In genomic region chr17:47597838-47598579, GRCm38 (mm10) we compare ENCODE assay signal across 8 mouse cellular contexts. TPM values are rescaled to one million over a fixed set of nuclear protein-coding genes. Genes with fewer than 3 reads are reported as not detected.
A peak's percentile ranks its signal among the peaks of the same experiment; 100 is the strongest.
DNase-seq lines count a peak whose midpoint lies in the region; ATAC-seq and TF ChIP-seq lines count a peak whose summit lies in the region.

No protein-coding gene starts in this region.

- intact Hi-C loops in gastrocnemius, postnatal 14 days (cut with DNase I; ENCODE audit: low total_unique reads): no loop called here

- WGBS in cerebellum, adult 2 months: 13% methylated on average over 10 of the region's 10 CpGs
- 20% methylated on average over 10 of the region's 10 CpGs for WGBS in heart, embryonic 11.5 days (ENCODE audit: insufficient replicate concordance)
- 23% methylated on average over 10 of the region's 10 CpGs for WGBS in limb, embryonic 13.5 days
- 21% methylated on average over 10 of the region's 10 CpGs for WGBS in midbrain, embryonic 16.5 days

- DNase-seq in gastrocnemius, postnatal 14 days: peak; percentile 46
- DNase-seq in gastrocnemius, adult 8-10 months (ENCODE audit: low spot score in 2 of 2): no peak
- peak; percentile 22 to 48 for DNase-seq in cerebellum, adult 2 months
- DNase-seq in thymus, postnatal 14 days: peak; percentile 70

- peak; percentile 58 for TF ChIP-seq CTCF in ES-Bruce4 (IDR thresholded peaks at IDR 0.05; ENCODE audit: low read depth, low read length)
- peak; percentile 58 for TF ChIP-seq CTCF in cerebellum, adult 2 months (IDR thresholded peaks at IDR 0.05; ENCODE audit: borderline replicate concordance, insufficient read depth, low read depth, low read length)

- peaks cover 30% of the 10 kb centered on the region for H3K36me3 ChIP-seq in ES-Bruce4 (ENCODE audit: control insufficient read depth, insufficient read depth, low read length, poor library complexity, severe bottlenecking)
- H3K36me3 ChIP-seq in heart, embryonic 11.5 days (ENCODE audit: control insufficient read depth, insufficient read depth, low read length): peaks cover 30% of the 10 kb centered on the region
- peaks cover 63% of the 10 kb centered on the region for H3K36me3 ChIP-seq in limb, embryonic 13.5 days
- peaks cover 20% of the 10 kb centered on the region for H3K36me3 ChIP-seq in midbrain, embryonic 16.5 days (ENCODE audit: control insufficient read depth, insufficient read depth, low read length)

- peak overlapping the region; percentile 23; the same call in 1 of the 2 replicates for H3K9ac ChIP-seq in ES-Bruce4 (ENCODE audit: low read depth, poor library complexity, severe bottlenecking)
- H3K9ac ChIP-seq in heart, embryonic 11.5 days (ENCODE audit: low read depth, low read length): peak overlapping the region; percentile 97
- H3K9ac ChIP-seq in limb, embryonic 13.5 days: peak overlapping the region; percentile 96
- no peak overlapping the region; the same call in 1 of the 2 replicates for H3K9ac ChIP-seq in midbrain, embryonic 16.5 days (ENCODE audit: low read depth, low read length)

- no peaks in the 10 kb centered on the region for H3K9me3 ChIP-seq in ES-Bruce4 (replicated peaks; ENCODE audit: control insufficient read depth, insufficient read depth, low read length, poor library complexity, severe bottlenecking)
- no peaks in the 10 kb centered on the region for H3K9me3 ChIP-seq in heart, embryonic 11.5 days (replicated peaks; ENCODE audit: control insufficient read depth, low read length)
- no peaks in the 10 kb centered on the region for H3K9me3 ChIP-seq in limb, embryonic 13.5 days
- no peaks in the 10 kb centered on the region for H3K9me3 ChIP-seq in midbrain, embryonic 16.5 days (replicated peaks; ENCODE audit: control insufficient read depth, low read length, poor library complexity, severe bottlenecking)

- ATAC-seq in heart, embryonic 11.5 days (replicated peaks; ENCODE audit: insufficient number of reproducible peaks, low FRiP score, low TSS enrichment): peak; percentile 36
- ATAC-seq in limb, embryonic 13.5 days (ENCODE audit: low FRiP score, low read depth): no peak
- ATAC-seq in midbrain, embryonic 16.5 days: no peak

- TF ChIP-seq POLR2A in ES-Bruce4 (IDR thresholded peaks at IDR 0.05; ENCODE audit: insufficient read depth, low read length): no peak
- TF ChIP-seq POLR2A in cerebellum, adult 2 months (IDR thresholded peaks at IDR 0.05; ENCODE audit: borderline replicate concordance, insufficient read depth, low read length): no peak

- H3K27me3 ChIP-seq in ES-Bruce4 (ENCODE audit: control insufficient read depth, insufficient read depth, low read length, poor library complexity, severe bottlenecking): no peaks in the 10 kb centered on the region
- no peaks in the 10 kb centered on the region for H3K27me3 ChIP-seq in cerebellum, adult 2 months (ENCODE audit: control insufficient read depth, insufficient read depth, low read length)
- no peaks in the 10 kb centered on the region for H3K27me3 ChIP-seq in heart, embryonic 11.5 days (ENCODE audit: control insufficient read depth, insufficient read depth, low read length)
- no peaks in the 10 kb centered on the region for H3K27me3 ChIP-seq in limb, embryonic 13.5 days
- H3K27me3 ChIP-seq in midbrain, embryonic 16.5 days (ENCODE audit: control insufficient read depth, insufficient read depth, low read depth, low read length): no peaks in the 10 kb centered on the region

- peak overlapping the region; percentile 96 for H3K4me2 ChIP-seq in heart, embryonic 11.5 days
- H3K4me2 ChIP-seq in limb, embryonic 13.5 days (replicated peaks): peak overlapping the region; percentile 89
- H3K4me2 ChIP-seq in midbrain, embryonic 16.5 days (ENCODE audit: low read length): no peak overlapping the region

- peaks cover 6% of the 10 kb centered on the region for H3K4me1 ChIP-seq in ES-Bruce4 (ENCODE audit: control insufficient read depth, insufficient read depth, low read length)
- H3K4me1 ChIP-seq in cerebellum, adult 2 months (ENCODE audit: control insufficient read depth, insufficient read depth, low read length): peaks cover 12% of the 10 kb centered on the region
- peaks cover 28% of the 10 kb centered on the region for H3K4me1 ChIP-seq in heart, embryonic 11.5 days (ENCODE audit: control insufficient read depth, insufficient read depth, low read length)
- H3K4me1 ChIP-seq in limb, embryonic 13.5 days: peaks cover 32% of the 10 kb centered on the region
- H3K4me1 ChIP-seq in midbrain, embryonic 16.5 days (ENCODE audit: control insufficient read depth, insufficient read depth, low read length): peaks cover 26% of the 10 kb centered on the region

- H3K27ac ChIP-seq in ES-Bruce4 (ENCODE audit: insufficient read depth, low read length): peak overlapping the region; percentile 69
- no peak overlapping the region for H3K27ac ChIP-seq in cerebellum, adult 2 months (ENCODE audit: insufficient read depth, low read length)
- H3K27ac ChIP-seq in heart, embryonic 11.5 days (ENCODE audit: low read depth, low read length): peak overlapping the region; percentile 97
- H3K27ac ChIP-seq in limb, embryonic 13.5 days: peak overlapping the region; percentile 99; the same call in 1 of the 2 replicates
- peak overlapping the region; percentile 28; the same call in 1 of the 2 replicates for H3K27ac ChIP-seq in midbrain, embryonic 16.5 days (ENCODE audit: low read length)

- H3K4me3 ChIP-seq in ES-Bruce4 (ENCODE audit: low read depth, low read length): no peak overlapping the region
- H3K4me3 ChIP-seq in cerebellum, adult 2 months (replicated peaks; ENCODE audit: insufficient read depth, low read depth, low read length): no peak overlapping the region
- H3K4me3 ChIP-seq in heart, embryonic 11.5 days (ENCODE audit: low read depth, low read length): peak overlapping the region; percentile 93; the same call in 1 of the 2 replicates
- H3K4me3 ChIP-seq in limb, embryonic 13.5 days: peak overlapping the region; percentile 96; the same call in 1 of the 2 replicates
- no peak overlapping the region for H3K4me3 ChIP-seq in midbrain, embryonic 16.5 days (ENCODE audit: low read depth, low read length)

- TF ChIP-seq EP300 in ES-Bruce4 (IDR thresholded peaks at IDR 0.05; ENCODE audit: insufficient read depth, low read depth, low read length): no peak

RNA-seq across cellular contexts. Expression of gene Bysl, which starts 13.3 kb away (rescaled TPM):
- 10 to 100 TPM; 12.3 to 14.8 TPM for total RNA-seq in gastrocnemius, postnatal 14 days (2021)
- 10 to 100 TPM; 13.8 to 16.5 (median 14.2) TPM for total RNA-seq in gastrocnemius, adult 8-10 months (2022)
- polyA plus RNA-seq in ES-Bruce4 (2011; ENCODE audit: insufficient read depth, insufficient read length, low read depth, missing spikeins): 24.9 and 25.7 TPM in 2 replicates
- 13.6 and 14.9 TPM in 2 replicates for polyA plus RNA-seq in cerebellum, adult 2 months (2012; rRNA removed)
- 26.8 TPM in 2 replicates for polyA plus RNA-seq in heart, embryonic 11.5 days (2014; fragmentation: Nextera tagmentation; extraction: Ambion mirVana)
- polyA plus RNA-seq in limb, embryonic 13.5 days (2015; fragmentation: Nextera tagmentation; extraction: Ambion mirVana): 26.6 and 28.6 TPM in 2 replicates
- 38.6 and 40.7 TPM in 2 replicates for polyA plus RNA-seq in midbrain, embryonic 16.5 days (2015; fragmentation: Nextera tagmentation; extraction: Ambion mirVana)

RNA-seq across cellular contexts. Expression of gene Med20, which starts 13.4 kb away (rescaled TPM):
- total RNA-seq in gastrocnemius, postnatal 14 days (2021): 10 to 100 TPM; 10.3 to 12.6 TPM
- total RNA-seq in gastrocnemius, adult 8-10 months (2022): 10 to 100 TPM; 13.3 to 19.3 (median 18.1) TPM
- 26.4 and 36.9 TPM in 2 replicates for polyA plus RNA-seq in ES-Bruce4 (2011; ENCODE audit: insufficient read depth, insufficient read length, low read depth, missing spikeins)
- polyA plus RNA-seq in cerebellum, adult 2 months (2012; rRNA removed): 43.7 and 47.1 TPM in 2 replicates
- 30.3 and 36.4 TPM in 2 replicates for polyA plus RNA-seq in heart, embryonic 11.5 days (2014; fragmentation: Nextera tagmentation; extraction: Ambion mirVana)
- 50.6 and 52.2 TPM in 2 replicates for polyA plus RNA-seq in limb, embryonic 13.5 days (2015; fragmentation: Nextera tagmentation; extraction: Ambion mirVana)
- polyA plus RNA-seq in midbrain, embryonic 16.5 days (2015; fragmentation: Nextera tagmentation; extraction: Ambion mirVana): 47.0 and 47.7 TPM in 2 replicates

RNA-seq across cellular contexts. Expression of gene Gm20517, which starts 13.4 kb away (rescaled TPM):
- total RNA-seq in gastrocnemius, postnatal 14 days (2021): 1 to 10 TPM; 1.2 to 1.9 TPM
- 1 to 10 TPM in 3 of 4 experiments, under 1 TPM in 1; 0.77 to 2.8 (median 1.6) TPM for total RNA-seq in gastrocnemius, adult 8-10 months (2022)
- 4.5 and 11.9 TPM in 2 replicates for polyA plus RNA-seq in ES-Bruce4 (2011; ENCODE audit: insufficient read depth, insufficient read length, low read depth, missing spikeins)
- polyA plus RNA-seq in cerebellum, adult 2 months (2012; rRNA removed): 1.7 and 2.1 TPM in 2 replicates
- polyA plus RNA-seq in heart, embryonic 11.5 days (2014; fragmentation: Nextera tagmentation; extraction: Ambion mirVana): 1.6 and 1.8 TPM in 2 replicates
- polyA plus RNA-seq in limb, embryonic 13.5 days (2015; fragmentation: Nextera tagmentation; extraction: Ambion mirVana): 1.8 and 2.2 TPM in 2 replicates
- polyA plus RNA-seq in midbrain, embryonic 16.5 days (2015; fragmentation: Nextera tagmentation; extraction: Ambion mirVana): 1.3 and 2.0 TPM in 2 replicates

RNA-seq across cellular contexts. Expression of gene Usp49, which starts 32.5 kb away (rescaled TPM):
- total RNA-seq in gastrocnemius, postnatal 14 days (2021): 1 to 10 TPM; 3.2 to 4.3 TPM
- 1 to 10 TPM; 2.0 to 3.4 (median 3.2) TPM for total RNA-seq in gastrocnemius, adult 8-10 months (2022)
- polyA plus RNA-seq in ES-Bruce4 (2011; ENCODE audit: insufficient read depth, insufficient read length, low read depth, missing spikeins): 15.8 and 16.8 TPM in 2 replicates
- polyA plus RNA-seq in cerebellum, adult 2 months (2012; rRNA removed): 11.1 and 11.2 TPM in 2 replicates
- polyA plus RNA-seq in heart, embryonic 11.5 days (2014; fragmentation: Nextera tagmentation; extraction: Ambion mirVana): 2.7 and 3.7 TPM in 2 replicates
- polyA plus RNA-seq in limb, embryonic 13.5 days (2015; fragmentation: Nextera tagmentation; extraction: Ambion mirVana): 5.6 and 7.4 TPM in 2 replicates
- polyA plus RNA-seq in midbrain, embryonic 16.5 days (2015; fragmentation: Nextera tagmentation; extraction: Ambion mirVana): 5.3 and 7.3 TPM in 2 replicates

Comparison
In these comparisons a context has a peak if more than half of its experiments do, and no peak if none do; other contexts are left out.
1. DNase-seq: peak in gastrocnemius, postnatal 14 days (single experiment), cerebellum, adult 2 months (2 of 2) and thymus, postnatal 14 days (single experiment); none in gastrocnemius, adult 8-10 months (0 of 2).
2. H3K4me3 ChIP-seq: peak in heart, embryonic 11.5 days (single experiment) and limb, embryonic 13.5 days (single experiment); none in ES-Bruce4 (single experiment), cerebellum, adult 2 months (single experiment) and midbrain, embryonic 16.5 days (single experiment).